Mouse (Mus musculus) liver, adult 2 months (tissue): Measurements from ENCODE around the gene Klhl33. TPM values are rescaled to one million over a fixed set of nuclear protein-coding genes. Genes with fewer than 3 reads are reported as not detected.

Experiments used
- DNase-seq: peaks from one replicate; pipeline ENCODE4 v3.0.0-alpha.2; 2011; ENCODE audit warnings: low read depth, low spot score; ENCODE audit errors: extremely low read depth
- H3K27ac ChIP-seq: fragments of 200-500 bp; replicated peaks from 2 replicates; pipeline ENCODE4 v1.5.1; 2012; ENCODE audit warnings: low read depth, mild to moderate bottlenecking, control low read depth, inconsistent platforms, low read length; ENCODE audit not compliant: insufficient read depth
- H3K27me3 ChIP-seq: fragments of 200-500 bp; 2 replicates; pipeline ENCODE4 v1.6.1; 2012; ENCODE audit warnings: mild to moderate bottlenecking, moderate library complexity, low read length, inconsistent platforms; ENCODE audit not compliant: control insufficient read depth, insufficient read depth
- H3K36me3 ChIP-seq: fragments of 200-500 bp; 2 replicates; pipeline ENCODE4 v1.6.1; 2012; ENCODE audit warnings: low read length, inconsistent platforms; ENCODE audit not compliant: control insufficient read depth, insufficient read depth
- H3K4me1 ChIP-seq: fragments of 200-500 bp; 2 replicates; pipeline ENCODE4 v1.6.1; 2011; ENCODE audit warnings: low read length; ENCODE audit not compliant: control insufficient read depth, insufficient read depth
- H3K4me3 ChIP-seq: fragments of 200-500 bp; 2 replicates; pipeline ENCODE4 v1.5.1; 2011; ENCODE audit warnings: low read depth, mild to moderate bottlenecking, control low read depth, low read length, moderate library complexity; ENCODE audit not compliant: insufficient read depth
- H3K79me2 ChIP-seq: fragments of 200-500 bp; 2 replicates; pipeline ENCODE4 v1.6.1; 2012; ENCODE audit warnings: inconsistent platforms, mild to moderate bottlenecking, low read length, moderate library complexity; ENCODE audit not compliant: control insufficient read depth, insufficient read depth
- H3K9ac ChIP-seq: fragments of 200-500 bp; 2 replicates; pipeline ENCODE4 v1.6.1; 2012; ENCODE audit warnings: low read depth, mild to moderate bottlenecking, control low read depth, inconsistent platforms, low read length
- CTCF ChIP-seq: fragments of 200-500 bp; IDR thresholded peaks from 2 replicates; pipeline ENCODE4 v1.5.1; 2011; ENCODE audit warnings: low read depth, low read length, control low read depth
- POLR2A ChIP-seq: fragments of 200-500 bp; IDR thresholded peaks from 2 replicates; pipeline ENCODE4 v1.6.1; 2011; ENCODE audit warnings: low read length, control low read depth; ENCODE audit not compliant: insufficient read depth; ENCODE audit errors: extremely low read depth
- WGBS: fragments of 180-500 bp; shearing (Covaris S2); methylation state at CpG from one replicate; pipeline ENCODE4 v1.1.7; 2018; 5-methylcytosine and 5-hydroxymethylcytosine counted together
- polyA plus RNA-seq: library from polyadenylated mRNA; depleted of rRNA; stranded (reverse); fragments of >200 nt; gene quantifications from 2 replicates; pipeline ENCODE4 v1.2.3, GENCODE M21; 2012
- total RNA-seq: library from RNA; depleted of rRNA; stranded (reverse); fragments of >200 nt; gene quantifications from 2 replicates; pipeline ENCODE4 v1.2.3, GENCODE M21; 2014

The Klhl33 gene
- total and polyA plus RNA-seq, 2 experiments = 0.09 TPM; not detected in 1

GRCm38 (mm10) chr14:50891621-50892020, 5.7 kb downstream of the Klhl33 start:
- H3K79me2 ChIP-seq = no peaks in the 10 kb centered on the region
- DNase-seq = no peak
- TF ChIP-seq CTCF = no peak
- no peak for TF ChIP-seq POLR2A
- H3K27me3 ChIP-seq = no peaks in the 10 kb centered on the region
- H3K36me3 ChIP-seq = no peaks in the 10 kb centered on the region
- peaks cover 6% of the 10 kb centered on the region for H3K4me1 ChIP-seq
- no peak overlapping the region for H3K9ac ChIP-seq
- WGBS = 92% methylated on average over 8 of the region's 8 CpGs
- H3K27ac ChIP-seq = no peak overlapping the region
- H3K4me3 ChIP-seq = no peak overlapping the region

- Histone ChIP-seq H3K9ac (no peak overlapping the region), H3K36me3 (no peaks in the 10 kb centered on the region), H3K79me2 (no peaks in the 10 kb centered on the region), H3K27me3 (no peaks in the 10 kb centered on the region), H3K4me3 (no peak overlapping the region), H3K27ac (no peak overlapping the region), H3K4me1 (no peaks in the 10 kb centered on the region)
- no peak for DNase-seq
- WGBS = 88% methylated on average over 6 of the region's 6 CpGs
- TF ChIP-seq POLR2A = no peak
Observed at GRCm38 (mm10) chr14:50876236-50876950, 20.9 kb downstream of the Klhl33 start.

- Histone ChIP-seq H3K27me3 (no peaks in the 10 kb centered on the region), H3K36me3 (no peaks in the 10 kb centered on the region), H3K9ac (no peak overlapping the region), H3K27ac (no peak overlapping the region), H3K4me3 (no peak overlapping the region), H3K79me2 (no peaks in the 10 kb centered on the region), H3K4me1 (peaks cover 1% of the 10 kb centered on the region)
- no peak for TF ChIP-seq POLR2A
- TF ChIP-seq CTCF = no peak
- WGBS = 84% methylated on average over 6 of the region's 6 CpGs
- no peak for DNase-seq
Observed at GRCm38 (mm10) chr14:50875591-50876230, 21.6 kb downstream of the Klhl33 start.

GRCm38 (mm10) chr14:50875175-50875574, 22.1 kb downstream of the Klhl33 start:
- no peak for DNase-seq
- Histone ChIP-seq H3K27ac (no peak overlapping the region), H3K4me1 (peaks cover 2% of the 10 kb centered on the region), H3K27me3 (no peaks in the 10 kb centered on the region), H3K9ac (no peak overlapping the region), H3K79me2 (no peaks in the 10 kb centered on the region), H3K36me3 (no peaks in the 10 kb centered on the region), H3K4me3 (no peak overlapping the region)
- WGBS = 89% methylated on average over 3 of the region's 3 CpGs
- TF ChIP-seq POLR2A = no peak

DNA sequence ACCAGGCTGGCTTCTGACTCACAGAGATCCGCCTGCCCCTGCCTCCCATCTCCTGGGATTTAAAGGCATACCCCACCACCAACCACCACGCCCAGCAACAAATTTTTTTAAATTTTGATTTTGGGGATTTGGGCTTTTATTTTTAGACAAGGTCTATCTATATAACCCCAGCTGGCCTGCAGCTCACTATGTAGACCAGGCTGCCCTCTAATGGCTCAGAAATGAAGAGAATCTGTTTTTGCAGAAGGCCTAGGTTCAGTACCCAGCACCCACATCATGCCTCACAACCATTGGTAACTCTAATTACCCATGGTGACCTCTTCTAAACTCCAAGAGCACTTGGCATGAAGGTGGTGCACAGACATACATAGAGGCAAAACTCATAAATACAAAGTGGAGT, 26.0 kb downstream of the Klhl33 start:
- no peak; the same call in 1 of the 2 replicates for TF ChIP-seq CTCF
- TF ChIP-seq POLR2A = no peak
- Histone ChIP-seq H3K27ac (no peak overlapping the region), H3K79me2 (no peaks in the 10 kb centered on the region), H3K27me3 (no peaks in the 10 kb centered on the region), H3K36me3 (peaks cover 8% of the 10 kb centered on the region), H3K4me3 (no peak overlapping the region), H3K4me1 (peaks cover 2% of the 10 kb centered on the region), H3K9ac (no peak overlapping the region)
- 93% methylated on average over 2 of the region's 2 CpGs for WGBS
- no peak for DNase-seq

DNA sequence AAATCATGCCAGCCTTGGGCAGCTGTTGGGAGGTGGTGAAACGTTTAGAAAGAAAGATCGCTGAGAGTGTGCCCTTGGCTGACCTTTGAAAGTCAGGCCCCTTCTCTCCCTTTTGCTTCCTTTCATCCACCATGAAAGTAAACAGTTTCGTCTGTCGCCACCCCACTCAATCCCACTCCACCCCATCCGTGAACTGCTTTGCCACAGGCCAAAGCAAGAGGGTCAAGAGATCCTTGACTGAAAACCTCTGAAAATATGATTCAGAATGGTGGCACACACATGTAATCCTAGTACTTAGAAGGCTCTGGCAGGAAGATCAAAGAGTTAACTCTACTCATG, 26.5 kb downstream of the Klhl33 start:
- Histone ChIP-seq H3K4me1 (peaks cover 2% of the 10 kb centered on the region), H3K4me3 (peak overlapping the region; percentile 86), H3K9ac (peak overlapping the region; percentile 31), H3K27me3 (no peaks in the 10 kb centered on the region), H3K27ac (peak overlapping the region; percentile 54), H3K36me3 (peaks cover 8% of the 10 kb centered on the region), H3K79me2 (no peaks in the 10 kb centered on the region)
- TF ChIP-seq POLR2A = no peak
- no peak for TF ChIP-seq CTCF
- no peak for DNase-seq
- WGBS = 31% methylated on average over 5 of the region's 5 CpGs
